Mouse (Mus musculus): ENCODE measurements around the gene Irak1bp1. TPM values are rescaled to one million over a fixed set of nuclear protein-coding genes. Genes with fewer than 3 reads are reported as not detected.

Irak1bp1 gene
- total and polyA plus RNA-seq, 3 experiments, result 10.4 to 14.1 TPM; not detected in 1

- Histone ChIP-seq H3K4me1 (ENCODE audit: control insufficient read depth in 1 of 2, insufficient read depth in 2 of 2, low read length in 2 of 2) (peaks cover 3 to 4% of the 10 kb centered on the region in 2 experiments; a peak in 3 of 4 replicates), H3K9me3 (replicated peaks; ENCODE audit: insufficient read depth, low read length) (no peaks in the 10 kb centered on the region), H3K9ac (ENCODE audit: control insufficient read depth, low read depth, low read length, poor library complexity, severe bottlenecking) (peak overlapping the region; percentile 91), H3K36me3 (ENCODE audit: control insufficient read depth in 1 of 2, insufficient read depth in 2 of 2, low read length in 2 of 2) (peaks cover 0 to 7% of the 10 kb centered on the region in 2 experiments; a peak in 2 of 4 replicates), H3K27ac (ENCODE audit: control insufficient read depth, low read depth, low read length) (peak overlapping the region; percentile 78), H3K79me2 (ENCODE audit: control insufficient read depth, insufficient read depth, low read length, poor library complexity) (peaks cover 8% of the 10 kb centered on the region), H3K27me3 (ENCODE audit: control insufficient read depth in 1 of 2, insufficient read depth in 2 of 2, low read length in 2 of 2) (no peaks in the 10 kb centered on the region), H3K4me3 (ENCODE audit: control insufficient read depth in 1 of 2, insufficient read depth in 1 of 2, low read depth in 2 of 2, low read length in 2 of 2) (peak overlapping the region; percentile 86 to 94)
- peak; percentile 93 for DNase-seq (ENCODE audit: low read depth, low spot score)
- TF ChIP-seq POLR2AphosphoS2 (IDR thresholded peaks at IDR 0.05; ENCODE audit: low read length), result no peak
- TF ChIP-seq POLR2A (IDR thresholded peaks at IDR 0.05; ENCODE audit: control insufficient read depth in 1 of 2, insufficient read depth in 1 of 2, low read depth in 1 of 2, low read length in 2 of 2, poor library complexity in 1 of 2), result peak; percentile 74 to 84
- TF ChIP-seq TCF12 (IDR thresholded peaks at IDR 0.05; ENCODE audit: low read depth, low read length), result no peak
- TF ChIP-seq E2F4 (IDR thresholded peaks at IDR 0.05; ENCODE audit: borderline replicate concordance, low read depth, low read length), result peak; percentile 36; the same call in 1 of the 2 replicates
- TF ChIP-seq ZNF384 (IDR thresholded peaks at IDR 0.05; ENCODE audit: low read depth, low read length), result no peak
- no peak for TF ChIP-seq EP300 (IDR thresholded peaks at IDR 0.05; ENCODE audit: low read depth in 1 of 2, low read length in 2 of 2)
- no peak for TF ChIP-seq NRF1 (IDR thresholded peaks at IDR 0.05; ENCODE audit: insufficient read depth, low read depth, low read length, poor library complexity, severe bottlenecking)
- no peak for TF ChIP-seq RCOR1 (IDR thresholded peaks at IDR 0.05; ENCODE audit: low read depth, low read length)
- no peak for TF ChIP-seq GATA1 (IDR thresholded peaks at IDR 0.05; ENCODE audit: low read depth, low read length)
- peak; percentile 59; the same call in 1 of the 2 replicates for TF ChIP-seq TBP (IDR thresholded peaks at IDR 0.05; ENCODE audit: low read depth, low read length)
- no peak for TF ChIP-seq MAFK (IDR thresholded peaks at IDR 0.05; ENCODE audit: borderline replicate concordance, low read depth, low read length)
- no peak for TF ChIP-seq USF2 (IDR thresholded peaks at IDR 0.05; ENCODE audit: borderline replicate concordance in 1 of 2, insufficient read depth in 1 of 2, low read depth in 1 of 2, low read length in 2 of 2)
- TF ChIP-seq ZC3H11A (IDR thresholded peaks at IDR 0.05; ENCODE audit: low read depth, low read length), result no peak
- TF ChIP-seq UBTF (IDR thresholded peaks at IDR 0.05; ENCODE audit: borderline replicate concordance, insufficient read depth, low read depth, low read length), result no peak
- peak; percentile 20; the same call in 1 of the 2 replicates for TF ChIP-seq ETS1 (IDR thresholded peaks at IDR 0.05; ENCODE audit: low read depth, low read length)
- TF ChIP-seq JUND (IDR thresholded peaks at IDR 0.05; ENCODE audit: low read depth, low read length), result no peak
- TF ChIP-seq MYC (IDR thresholded peaks at IDR 0.05; ENCODE audit: low read depth, low read length), result peak; percentile 87
- no peak for TF ChIP-seq ZMIZ1 (IDR thresholded peaks at IDR 0.05; ENCODE audit: low read depth, low read length)
- TF ChIP-seq POLR2AphosphoS5 (IDR thresholded peaks at IDR 0.05; ENCODE audit: borderline replicate concordance, low read depth, low read length), result no peak
- TF ChIP-seq ELF1 (IDR thresholded peaks at IDR 0.05; ENCODE audit: low read depth, low read length), result no peak
- TF ChIP-seq ZKSCAN1 (IDR thresholded peaks at IDR 0.05; ENCODE audit: low read depth, low read length), result no peak
- TF ChIP-seq KAT2A (conservative IDR thresholded peaks at IDR 0.05; ENCODE audit: low read depth, low read length), result no peak
- no peak for TF ChIP-seq GABPA (IDR thresholded peaks at IDR 0.05; ENCODE audit: low read depth, low read length)
- no peak for TF ChIP-seq MYB (IDR thresholded peaks at IDR 0.05; ENCODE audit: low read depth, low read length)
- no peak for TF ChIP-seq RAD21 (IDR thresholded peaks at IDR 0.05; ENCODE audit: low read depth, low read length)
- TF ChIP-seq SMC3 (IDR thresholded peaks at IDR 0.05; ENCODE audit: low read depth, low read length), result no peak
- peak; percentile 94 for TF ChIP-seq MXI1 (IDR thresholded peaks at IDR 0.05; ENCODE audit: low read depth, low read length)
- TF ChIP-seq TAL1 (IDR thresholded peaks at IDR 0.05; ENCODE audit: low read length), result no peak
- TF ChIP-seq MAZ (IDR thresholded peaks at IDR 0.05; ENCODE audit: low read depth, low read length), result no peak
- 0 out of 2 replicates have a peak, but pooled peaks have one; percentile 11 for TF ChIP-seq BHLHE40 (IDR thresholded peaks at IDR 0.05; ENCODE audit: borderline replicate concordance, low read depth, low read length)
- TF ChIP-seq MEF2A (IDR thresholded peaks at IDR 0.05; ENCODE audit: extremely low read depth, insufficient replicate concordance, low read depth, low read length, poor library complexity, severe bottlenecking), result no peak
- TF ChIP-seq CHD1 (IDR thresholded peaks at IDR 0.05; ENCODE audit: low read depth, low read length), result no peak
- peak; percentile 89 for TF ChIP-seq SIN3A (IDR thresholded peaks at IDR 0.05; ENCODE audit: low read length)
- peak; percentile 83 for TF ChIP-seq NELFE (IDR thresholded peaks at IDR 0.05; ENCODE audit: low read depth, low read length)
- peak; percentile 79 for TF ChIP-seq USF1 (IDR thresholded peaks at IDR 0.05; ENCODE audit: low read depth, low read length)
- TF ChIP-seq CHD2 (IDR thresholded peaks at IDR 0.05; ENCODE audit: low read length), result no peak
These were observed 522 bp downstream of the Irak1bp1 start for GRCm38 (mm10) chr9:82829693-82830430.

All from MEL (cell line).